Mouse (Mus musculus): ENCODE data around the gene Cfdp1.

The Cfdp1 gene

GRCm38 (mm10) chr8:111888091-111888650, 34.1 kb upstream of the Cfdp1 start:
- Histone ChIP-seq H3K4me3 (replicated peaks; ENCODE audit: low read length) (0 out of 2 replicates have a peak overlapping the region, but pooled peaks have one; percentile 7), H3K27me3 (ENCODE audit: insufficient read depth, low read length) (peaks cover 30% of the 10 kb centered on the region), H3K9me3 (ENCODE audit: low read length) (no peaks in the 10 kb centered on the region), H3K4me1 (replicated peaks; ENCODE audit: low read depth, low read length) (peaks cover 60% of the 10 kb centered on the region), H3K36me3 (ENCODE audit: insufficient read depth, low read length) (no peaks in the 10 kb centered on the region)
- TF ChIP-seq NANOG (IDR thresholded peaks at IDR 0.05; ENCODE audit: borderline replicate concordance, low read length) (no peak), CTCF (conservative IDR thresholded peaks at IDR 0.05; ENCODE audit: low read length) (no peak), POU5F1 (IDR thresholded peaks at IDR 0.05; ENCODE audit: borderline replicate concordance, low read length) (no peak)

- Histone ChIP-seq H3K36me3 (ENCODE audit: insufficient read depth, low read length) (no peaks in the 10 kb centered on the region), H3K4me1 (replicated peaks; ENCODE audit: low read depth, low read length) (peaks cover 53% of the 10 kb centered on the region), H3K9me3 (ENCODE audit: low read length) (no peaks in the 10 kb centered on the region), H3K27me3 (ENCODE audit: insufficient read depth, low read length) (peaks cover 30% of the 10 kb centered on the region), H3K4me3 (replicated peaks; ENCODE audit: low read length) (no peak overlapping the region)
- TF ChIP-seq NANOG (IDR thresholded peaks at IDR 0.05; ENCODE audit: borderline replicate concordance, low read length), result no peak
- no peak for TF ChIP-seq POU5F1 (IDR thresholded peaks at IDR 0.05; ENCODE audit: borderline replicate concordance, low read length)
- no peak for TF ChIP-seq CTCF (conservative IDR thresholded peaks at IDR 0.05; ENCODE audit: low read length)
These were observed 33.4 kb upstream of the Cfdp1 start for GRCm38 (mm10) chr8:111887479-111887878.

- H3K27me3 ChIP-seq (ENCODE audit: insufficient read depth, low read length), result peaks cover 6% of the 10 kb centered on the region; the same call in 1 of the 2 replicates
- no peaks in the 10 kb centered on the region for H3K36me3 ChIP-seq (ENCODE audit: insufficient read depth, low read length)
- H3K4me1 ChIP-seq (replicated peaks; ENCODE audit: low read depth, low read length), result peaks cover 24% of the 10 kb centered on the region
- no peaks in the 10 kb centered on the region for H3K9me3 ChIP-seq (ENCODE audit: low read length)
- TF ChIP-seq CTCF (conservative IDR thresholded peaks at IDR 0.05; ENCODE audit: low read length), result no peak
- TF ChIP-seq NANOG (IDR thresholded peaks at IDR 0.05; ENCODE audit: borderline replicate concordance, low read length), result no peak
- no peak for TF ChIP-seq POU5F1 (IDR thresholded peaks at IDR 0.05; ENCODE audit: borderline replicate concordance, low read length)
- no peak overlapping the region for H3K4me3 ChIP-seq (replicated peaks; ENCODE audit: low read length)
These were observed 29.5 kb upstream of the Cfdp1 start for GRCm38 (mm10) chr8:111883615-111884014.

- H3K27me3 ChIP-seq (ENCODE audit: insufficient read depth, low read length), result peaks cover 6% of the 10 kb centered on the region; the same call in 1 of the 2 replicates
- no peak overlapping the region for H3K4me3 ChIP-seq (replicated peaks; ENCODE audit: low read length)
- H3K9me3 ChIP-seq (ENCODE audit: low read length), result no peaks in the 10 kb centered on the region
- H3K36me3 ChIP-seq (ENCODE audit: insufficient read depth, low read length), result no peaks in the 10 kb centered on the region
- TF ChIP-seq POU5F1 (IDR thresholded peaks at IDR 0.05; ENCODE audit: borderline replicate concordance, low read length) (no peak), CTCF (conservative IDR thresholded peaks at IDR 0.05; ENCODE audit: low read length) (peak; percentile 87), NANOG (IDR thresholded peaks at IDR 0.05; ENCODE audit: borderline replicate concordance, low read length) (no peak)
- peaks cover 19% of the 10 kb centered on the region for H3K4me1 ChIP-seq (replicated peaks; ENCODE audit: low read depth, low read length)
These were observed 27.5 kb upstream of the Cfdp1 start for GRCm38 (mm10) chr8:111881591-111881990.

GRCm38 (mm10) chr8:111877711-111878110, 23.6 kb upstream of the Cfdp1 start:
- Histone ChIP-seq H3K36me3 (ENCODE audit: insufficient read depth, low read length) (peaks cover 19% of the 10 kb centered on the region), H3K4me3 (replicated peaks; ENCODE audit: low read length) (no peak overlapping the region), H3K27me3 (ENCODE audit: insufficient read depth, low read length) (no peaks in the 10 kb centered on the region), H3K4me1 (replicated peaks; ENCODE audit: low read depth, low read length) (peaks cover 48% of the 10 kb centered on the region), H3K9me3 (ENCODE audit: low read length) (no peaks in the 10 kb centered on the region)
- TF ChIP-seq CTCF (conservative IDR thresholded peaks at IDR 0.05; ENCODE audit: low read length), result peak; percentile 33; the same call in 1 of the 2 replicates
- no peak for TF ChIP-seq POU5F1 (IDR thresholded peaks at IDR 0.05; ENCODE audit: borderline replicate concordance, low read length)

- TF ChIP-seq NANOG (IDR thresholded peaks at IDR 0.05; ENCODE audit: borderline replicate concordance, low read length) (no peak), POU5F1 (IDR thresholded peaks at IDR 0.05; ENCODE audit: borderline replicate concordance, low read length) (no peak), CTCF (conservative IDR thresholded peaks at IDR 0.05; ENCODE audit: low read length) (peak; percentile 80)
- peak within 1 kb of the TSS; percentile 94 for H3K4me3 ChIP-seq (replicated peaks; ENCODE audit: low read length)
- no peaks in the 10 kb centered on the region for H3K27me3 ChIP-seq (ENCODE audit: insufficient read depth, low read length)
These were observed 22.4 kb upstream of the Cfdp1 start, which contains the start of gene Tmem170 for GRCm38 (mm10) chr8:111876355-111876948. Gene Tmem170, minus strand, starts transcription at chr8:111876750.

GRCm38 (mm10) chr8:111875758-111876157, 21.7 kb upstream of the Cfdp1 start:
- Histone ChIP-seq H3K36me3 (ENCODE audit: insufficient read depth, low read length) (peaks cover 33% of the 10 kb centered on the region), H3K27me3 (ENCODE audit: insufficient read depth, low read length) (no peaks in the 10 kb centered on the region), H3K4me3 (replicated peaks; ENCODE audit: low read length) (peak overlapping the region; percentile 94), H3K9me3 (ENCODE audit: low read length) (no peaks in the 10 kb centered on the region), H3K4me1 (replicated peaks; ENCODE audit: low read depth, low read length) (peaks cover 65% of the 10 kb centered on the region)
- no peak for TF ChIP-seq NANOG (IDR thresholded peaks at IDR 0.05; ENCODE audit: borderline replicate concordance, low read length)
- TF ChIP-seq CTCF (conservative IDR thresholded peaks at IDR 0.05; ENCODE audit: low read length), result no peak
- no peak for TF ChIP-seq POU5F1 (IDR thresholded peaks at IDR 0.05; ENCODE audit: borderline replicate concordance, low read length)

More at GRCm38 (mm10) chr8:111876355-111876948, 22.4 kb upstream of the Cfdp1 start, which contains the start of gene Tmem170:
- Histone ChIP-seq H3K36me3 (ENCODE audit: insufficient read depth, low read length) (peaks cover 29% of the 10 kb centered on the region), H3K9me3 (ENCODE audit: low read length) (no peaks in the 10 kb centered on the region), H3K4me1 (replicated peaks; ENCODE audit: low read depth, low read length) (peaks cover 60% of the 10 kb centered on the region)

GRCm38 (mm10) chr8:111871278-111871677, 17.2 kb upstream of the Cfdp1 start:
- peaks cover 53% of the 10 kb centered on the region for H3K36me3 ChIP-seq (ENCODE audit: insufficient read depth, low read length)
- no peaks in the 10 kb centered on the region for H3K9me3 ChIP-seq (ENCODE audit: low read length)
- no peaks in the 10 kb centered on the region for H3K27me3 ChIP-seq (ENCODE audit: insufficient read depth, low read length)
- TF ChIP-seq CTCF (conservative IDR thresholded peaks at IDR 0.05; ENCODE audit: low read length), result no peak
- no peak for TF ChIP-seq NANOG (IDR thresholded peaks at IDR 0.05; ENCODE audit: borderline replicate concordance, low read length)
- no peak for TF ChIP-seq POU5F1 (IDR thresholded peaks at IDR 0.05; ENCODE audit: borderline replicate concordance, low read length)
- peaks cover 75% of the 10 kb centered on the region for H3K4me1 ChIP-seq (replicated peaks; ENCODE audit: low read depth, low read length)
- no peak overlapping the region for H3K4me3 ChIP-seq (replicated peaks; ENCODE audit: low read length)

Measured in E14TG2a.4 (cell line).